Mouse (Mus musculus) T-helper 2 cell (primary cell): Measurements from ENCODE around the gene Pfkfb2.

Experiments used
- in situ Hi-C: fragments of 300-600 bp; cut with MboI, MseI; formaldehyde crosslinking; loops from one replicate; pipeline ENCODE4 v1.15.1; 2025; ENCODE audit warnings: high pct_unique_total_duplicates

Gene Pfkfb2

GRCm38 (mm10) chr1:130729153-130729552 lies at the start of gene Pfkfb2:
Gene Pfkfb2 (minus strand): TSS chr1:130729253.
- in situ Hi-C loops, result no loop called here

- in situ Hi-C loops, result no loop called here
These were observed 47.6 kb upstream of the Pfkfb2 start for GRCm38 (mm10) chr1:130776645-130777044.

DNA sequence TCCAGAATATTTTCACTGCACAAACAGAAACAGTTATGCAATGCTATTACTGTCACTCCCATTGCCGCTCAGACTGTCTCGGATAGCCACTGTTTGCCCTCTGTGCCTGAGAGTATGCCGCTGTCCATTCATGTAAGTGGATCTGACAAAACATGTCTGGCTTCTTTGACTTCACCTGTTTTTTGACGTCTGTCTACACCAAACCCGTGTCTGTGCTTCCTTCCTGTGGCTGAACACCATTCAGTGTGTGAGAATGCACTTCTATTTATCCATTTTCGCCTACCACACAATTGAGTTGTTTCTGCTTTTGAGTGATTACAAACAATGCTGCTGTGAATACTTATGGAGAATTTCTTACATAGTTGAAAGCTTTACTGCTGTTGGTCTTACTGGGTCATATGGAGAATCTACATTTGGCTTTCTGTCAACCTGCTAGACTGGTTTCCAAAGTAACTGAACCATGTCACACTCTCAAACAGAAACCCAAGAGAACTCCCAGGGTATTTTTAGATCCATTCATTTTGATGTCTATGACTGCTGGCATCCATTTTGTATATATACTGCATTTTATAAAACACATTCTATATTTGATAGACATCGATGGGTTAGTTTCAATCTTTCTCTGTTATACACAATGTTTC lies 46.8 kb upstream of the Pfkfb2 start:
- in situ Hi-C loops, result no loop called here

GRCm38 (mm10) chr1:130775234-130775633 lies 46.2 kb upstream of the Pfkfb2 start:
- in situ Hi-C loops, result no loop called here

- in situ Hi-C loops, result no loop called here
These were observed 42.0 kb upstream of the Pfkfb2 start for GRCm38 (mm10) chr1:130770981-130771494.

GRCm38 (mm10) chr1:130770487-130770886 lies 41.4 kb upstream of the Pfkfb2 start:
- in situ Hi-C loops, result no loop called here

DNA sequence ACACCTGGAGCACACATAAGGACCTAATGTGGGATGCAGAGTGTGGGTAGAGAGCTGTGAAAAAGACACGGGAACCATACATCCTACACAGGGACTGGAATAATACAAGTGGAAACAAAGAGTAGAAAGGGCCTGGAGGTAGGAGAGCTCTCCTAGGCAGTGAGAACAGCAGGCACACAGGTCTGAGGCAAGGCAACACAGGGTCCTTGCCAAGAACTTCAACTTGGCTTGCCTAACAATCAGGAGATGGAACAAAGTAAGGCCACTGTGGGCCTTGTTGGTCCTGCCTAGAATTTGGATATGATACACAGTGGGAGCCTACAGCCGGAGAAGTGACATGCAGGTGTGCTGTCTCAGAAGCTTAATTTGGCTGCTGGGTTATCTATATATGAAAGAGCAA lies 40.9 kb upstream of the Pfkfb2 start:
- in situ Hi-C loops, result no loop called here

GRCm38 (mm10) chr1:130767066-130767465 lies 38.0 kb upstream of the Pfkfb2 start:
- in situ Hi-C loops, result no loop called here

GRCm38 (mm10) chr1:130764027-130764461 lies 35.0 kb upstream of the Pfkfb2 start:
- in situ Hi-C loops, result no loop called here

DNA sequence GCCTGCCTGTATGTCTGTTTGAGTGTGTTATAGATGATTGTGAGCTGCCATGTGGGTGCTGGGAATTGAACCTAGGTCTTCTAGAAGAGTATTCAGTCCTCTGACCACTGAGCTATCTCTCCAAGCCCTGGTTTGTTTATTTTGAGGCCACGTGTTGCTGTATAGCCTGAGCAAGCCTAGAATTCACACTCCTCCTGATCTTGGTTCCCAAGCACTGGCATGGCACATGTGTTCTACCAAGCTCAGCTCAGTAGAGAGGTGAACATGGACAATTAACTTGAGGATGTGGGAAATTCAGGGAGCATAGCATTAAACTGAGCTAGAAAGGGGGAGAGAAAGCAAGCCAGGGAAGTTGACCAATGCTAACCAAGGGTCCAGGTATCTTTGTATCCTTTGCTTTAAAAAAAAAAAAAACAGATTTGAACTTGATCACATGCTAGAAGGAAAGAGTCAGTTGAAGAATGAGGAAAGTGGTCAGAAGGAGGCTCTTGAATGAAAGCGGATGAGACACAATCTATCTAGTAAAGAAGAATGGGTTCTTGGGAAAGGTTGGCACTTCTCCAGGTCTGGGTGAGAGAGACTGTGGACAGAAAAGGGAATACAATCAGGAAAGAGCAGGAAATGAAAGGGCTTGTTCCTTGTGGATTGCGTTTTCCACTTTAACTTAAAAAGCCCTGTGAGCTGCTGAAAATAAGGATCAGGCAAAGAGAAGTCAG lies 33.1 kb upstream of the Pfkfb2 start:
- in situ Hi-C loops, result no loop called here

- in situ Hi-C loops, result no loop called here
These were observed 32.5 kb upstream of the Pfkfb2 start for GRCm38 (mm10) chr1:130761597-130761996.

- in situ Hi-C loops, result no loop called here
These were observed 30.6 kb upstream of the Pfkfb2 start for GRCm38 (mm10) chr1:130759689-130760088.

GRCm38 (mm10) chr1:130746819-130747218 lies 17.8 kb upstream of the Pfkfb2 start:
- in situ Hi-C loops, result no loop called here

DNA sequence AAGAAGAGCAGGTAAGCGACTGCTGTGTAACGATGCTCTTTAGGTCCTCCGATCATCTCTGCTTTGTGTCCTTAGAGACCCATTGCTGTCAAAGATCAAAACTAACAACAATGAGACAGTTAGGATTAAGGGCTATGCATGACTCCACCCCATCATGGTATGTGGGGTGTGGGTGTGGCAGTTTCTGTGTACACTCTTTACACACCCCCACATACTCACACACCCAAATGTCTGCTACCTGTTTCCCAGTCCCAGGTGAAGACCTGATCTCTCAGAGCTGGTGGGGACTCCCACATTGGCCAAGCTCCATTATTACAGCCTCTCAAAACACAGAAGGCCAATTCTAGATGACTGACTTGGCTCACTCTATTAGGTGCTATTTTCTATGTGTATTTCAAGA lies 16.5 kb upstream of the Pfkfb2 start:
- in situ Hi-C loops, result no loop called here

DNA sequence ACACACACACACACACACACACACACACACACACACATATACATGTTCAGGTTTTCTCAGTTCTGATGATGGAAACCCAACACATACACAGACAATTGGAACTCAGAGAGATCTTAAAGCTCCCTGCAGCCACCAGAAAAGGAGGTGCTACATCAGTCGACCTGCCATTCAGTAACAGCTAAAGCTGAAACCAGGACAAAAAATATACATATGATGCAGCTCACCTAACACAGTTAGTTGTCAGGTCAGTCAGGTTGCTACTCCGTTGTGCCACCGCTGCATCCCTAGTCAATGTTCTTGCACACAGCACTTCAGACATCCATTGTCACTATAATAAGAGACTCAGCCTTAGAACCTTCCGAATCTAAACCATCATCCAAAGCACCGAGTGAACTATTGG lies 15.9 kb upstream of the Pfkfb2 start:
- in situ Hi-C loops, result no loop called here

DNA sequence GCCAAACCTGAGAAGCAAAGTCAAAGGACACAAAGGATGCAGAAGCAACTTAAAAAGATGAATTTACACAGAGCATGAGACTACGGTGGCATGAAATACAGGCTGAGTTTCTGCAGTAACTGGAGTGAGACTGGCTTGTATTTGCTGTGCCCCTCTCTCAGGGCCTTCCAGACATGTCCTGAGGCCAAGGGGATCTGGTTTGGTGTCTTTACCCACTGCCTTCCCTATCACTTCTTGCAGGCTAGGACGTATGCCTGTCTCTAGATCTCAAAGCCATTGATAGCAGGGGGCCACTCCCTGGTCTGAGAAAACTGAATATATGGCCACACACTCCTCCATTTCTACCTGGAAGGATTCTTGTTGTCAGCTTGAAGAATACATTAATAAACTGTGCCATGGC lies 15.2 kb upstream of the Pfkfb2 start:
- in situ Hi-C loops, result no loop called here

GRCm38 (mm10) chr1:130743775-130744174 lies 14.7 kb upstream of the Pfkfb2 start:
- in situ Hi-C loops, result no loop called here

- in situ Hi-C loops, result no loop called here
These were observed 13.1 kb upstream of the Pfkfb2 start for GRCm38 (mm10) chr1:130742201-130742600.

DNA sequence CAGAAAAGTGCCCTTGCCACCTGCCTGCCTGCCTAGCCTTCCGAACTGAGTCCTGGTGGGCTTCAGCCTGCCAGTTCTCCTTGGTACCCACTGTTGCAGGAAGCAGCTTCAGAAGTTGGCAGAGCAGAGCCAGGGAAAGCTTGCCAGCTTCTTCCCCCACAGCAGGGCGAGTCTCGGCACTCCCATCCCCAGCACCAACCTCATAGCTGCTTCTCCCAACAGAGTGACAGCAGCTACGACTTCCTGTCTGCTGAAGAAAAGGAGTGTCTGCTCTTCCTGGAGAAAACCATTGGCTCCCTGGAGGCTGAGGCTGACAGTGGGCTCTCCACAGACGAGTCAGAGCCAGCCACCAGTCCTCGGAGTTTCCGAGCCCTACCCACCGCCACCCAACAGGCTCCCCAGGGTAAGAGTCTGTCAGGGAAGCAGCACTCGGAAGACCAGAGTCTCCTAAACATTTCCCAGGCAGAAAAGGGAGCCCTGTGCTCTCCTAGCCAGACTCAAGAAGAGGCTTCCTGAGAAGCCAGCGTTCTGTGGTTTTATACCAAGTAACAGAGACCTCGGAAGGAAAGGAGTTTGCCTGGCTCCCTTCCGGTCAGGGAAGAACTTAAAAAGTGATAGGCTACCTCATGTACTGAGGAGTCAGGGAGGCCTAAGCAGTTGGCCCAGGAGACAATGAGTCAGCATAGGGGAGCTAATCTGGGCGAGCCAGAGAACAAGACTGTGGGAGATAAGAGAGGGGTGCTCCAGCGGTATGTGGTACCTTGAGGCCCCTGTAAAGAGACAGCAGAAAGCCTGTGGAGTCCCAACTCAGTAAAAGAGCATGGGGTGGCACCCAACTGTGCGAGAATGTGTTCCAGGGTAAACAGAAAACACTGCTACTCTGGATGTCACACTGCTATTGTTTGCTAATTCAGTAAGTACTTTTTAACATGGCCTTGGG lies 12.0 kb upstream of the Pfkfb2 start:
- in situ Hi-C loops, result no loop called here

- in situ Hi-C loops, result no loop called here
These were observed 11.2 kb upstream of the Pfkfb2 start for GRCm38 (mm10) chr1:130740227-130740648.

GRCm38 (mm10) chr1:130739636-130740035 lies 10.6 kb upstream of the Pfkfb2 start:
- in situ Hi-C loops, result no loop called here

DNA sequence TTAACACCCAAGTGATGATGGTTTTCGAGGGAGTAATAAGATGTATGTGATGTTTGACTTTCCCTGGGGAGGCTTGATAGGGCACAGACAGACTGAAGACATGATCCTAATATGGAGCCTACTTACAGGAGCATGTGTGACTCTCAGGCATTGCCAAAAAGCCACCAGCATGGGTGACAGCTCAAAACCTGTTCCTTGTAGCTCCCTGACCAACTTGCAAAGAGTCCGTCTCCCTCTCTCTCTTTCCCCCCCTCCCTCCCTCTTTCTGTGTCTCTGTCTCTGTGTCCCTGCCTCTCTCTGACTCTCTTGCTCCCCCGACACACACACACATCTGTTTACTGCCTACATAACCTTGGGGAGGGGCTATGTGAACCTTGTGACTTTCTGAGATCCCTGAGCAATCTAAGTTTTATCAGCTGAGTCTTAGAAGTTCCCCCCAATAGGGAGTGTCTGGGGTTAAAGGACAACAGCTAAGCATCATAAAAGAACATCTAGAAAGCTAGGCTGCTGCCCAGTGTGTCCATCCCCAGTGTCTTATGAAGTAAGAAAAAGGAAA lies 9.6 kb upstream of the Pfkfb2 start:
- in situ Hi-C loops, result no loop called here
